Mouse (Mus musculus): ENCODE data around the gene Kcnj10. TPM values are rescaled to one million over a fixed set of nuclear protein-coding genes. Genes with fewer than 3 reads are reported as not detected.

Kcnj10 gene
- total and polyA plus RNA-seq, 3 experiments, result 0.11 to 1.1 TPM; not detected in 1

DNA sequence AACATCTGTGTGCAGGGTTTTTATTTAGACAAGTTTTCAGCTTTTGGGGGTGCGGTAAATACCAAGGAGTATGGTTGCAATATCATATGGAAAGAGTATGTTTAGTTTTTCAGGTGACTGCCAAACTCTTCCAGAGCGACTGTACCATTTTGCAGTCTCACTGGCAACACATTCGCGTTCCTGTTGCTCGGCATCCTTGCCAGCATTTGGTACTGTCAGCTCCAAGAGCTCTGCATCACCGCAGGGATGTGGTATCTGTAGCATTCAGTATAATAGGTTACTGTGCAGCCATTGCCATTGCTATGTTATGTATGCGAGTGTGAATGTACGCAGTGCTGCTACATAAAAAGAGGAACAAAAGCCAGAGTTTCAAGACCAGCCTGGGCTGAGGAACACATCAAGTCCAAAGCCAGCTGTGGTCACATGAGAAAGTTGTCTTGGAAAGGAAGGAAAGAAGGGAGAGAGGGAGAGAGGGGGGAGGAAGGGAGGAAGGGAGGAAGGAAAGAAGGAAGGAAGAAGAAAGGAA lies 9.5 kb upstream of the Kcnj10 start:
- H3K27me3 ChIP-seq (ENCODE audit: insufficient read depth, low read length), result peaks cover 34% of the 10 kb centered on the region
- H3K4me3 ChIP-seq (ENCODE audit: low read depth, low read length), result no peak overlapping the region
- TF ChIP-seq POLR2AphosphoS5 (IDR thresholded peaks at IDR 0.05; ENCODE audit: insufficient replicate concordance, low read depth, low read length), result no peak
- TF ChIP-seq CTCF (IDR thresholded peaks at IDR 0.05; ENCODE audit: low read depth, low read length), result no peak
- no peak for TF ChIP-seq GATA1 (IDR thresholded peaks at IDR 0.05; ENCODE audit: borderline replicate concordance, low read length)
- TF ChIP-seq GATA2 (IDR thresholded peaks at IDR 0.05; ENCODE audit: borderline replicate concordance, low read depth, low read length), result no peak
- no peaks in the 10 kb centered on the region for H3K4me1 ChIP-seq (ENCODE audit: insufficient read depth, low read depth, low read length)
- H3K9me3 ChIP-seq (replicated peaks), result no peaks in the 10 kb centered on the region
- ATAC-seq (ENCODE audit: extremely low read depth, insufficient number of reproducible peaks, low FRiP score, poor library complexity, severe bottlenecking) (no peak), DNase-seq (ENCODE audit: low spot score) (no peak)
- H3K36me3 ChIP-seq (replicated peaks), result no peaks in the 10 kb centered on the region

DNA sequence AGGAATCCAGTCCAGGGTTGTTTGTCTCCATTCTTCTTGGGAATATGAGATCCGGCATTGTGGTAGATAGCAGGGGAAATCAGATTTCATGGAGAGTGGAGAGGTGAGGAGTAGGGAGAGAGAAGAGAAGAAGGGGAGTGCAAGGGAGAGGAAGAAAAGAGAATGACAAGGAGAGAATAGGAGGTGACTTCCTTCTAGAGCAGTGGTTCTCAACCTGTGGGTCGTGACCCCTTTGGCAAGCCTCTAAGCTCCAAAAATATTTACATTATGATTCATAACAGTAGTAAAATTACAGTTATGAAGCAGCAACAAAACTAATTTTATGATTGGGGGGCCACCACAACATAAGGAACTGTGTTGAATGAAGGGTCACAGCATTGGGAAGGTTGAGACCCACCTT lies 8.1 kb upstream of the Kcnj10 start:
- DNase-seq (ENCODE audit: low spot score) (no peak), ATAC-seq (ENCODE audit: extremely low read depth, insufficient number of reproducible peaks, low FRiP score, poor library complexity, severe bottlenecking) (no peak)
- H3K27me3 ChIP-seq (ENCODE audit: insufficient read depth, low read length), result peaks cover 26% of the 10 kb centered on the region

DNA sequence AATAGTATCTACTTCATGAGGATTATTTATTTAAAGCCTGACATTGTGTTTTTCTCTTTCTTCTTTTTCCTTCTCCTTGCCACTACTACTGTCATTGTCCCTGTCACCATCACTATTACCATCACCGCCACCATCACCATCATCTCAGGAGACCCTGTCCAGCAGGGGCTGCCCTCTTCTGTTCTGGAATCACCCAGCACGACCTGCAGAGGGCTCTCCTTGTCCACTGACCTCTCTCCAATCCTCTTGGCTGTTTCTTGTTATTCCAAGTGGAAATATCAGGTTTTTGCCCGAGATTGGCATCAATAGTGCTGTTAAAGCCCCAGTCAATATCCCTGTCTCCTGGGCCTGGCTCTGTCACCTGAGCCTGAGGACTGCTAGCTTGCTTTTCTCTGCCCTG lies 7.5 kb upstream of the Kcnj10 start:
- ATAC-seq (ENCODE audit: extremely low read depth, insufficient number of reproducible peaks, low FRiP score, poor library complexity, severe bottlenecking) (no peak), DNase-seq (ENCODE audit: low spot score) (no peak)
- H3K4me1 ChIP-seq (ENCODE audit: insufficient read depth, low read depth, low read length), result no peaks in the 10 kb centered on the region
- no peaks in the 10 kb centered on the region for H3K36me3 ChIP-seq (replicated peaks)
- no peak for TF ChIP-seq TAL1 (conservative IDR thresholded peaks at IDR 0.05; ENCODE audit: low read depth, low read length)
- no peak overlapping the region for H3K4me3 ChIP-seq (ENCODE audit: low read depth, low read length)
- H3K9me3 ChIP-seq (replicated peaks), result no peaks in the 10 kb centered on the region
- peaks cover 22% of the 10 kb centered on the region for H3K27me3 ChIP-seq (ENCODE audit: insufficient read depth, low read length)

More for the DNA sequence above, 8.1 kb upstream of the Kcnj10 start:
- no peaks in the 10 kb centered on the region for H3K36me3 ChIP-seq (replicated peaks)
- TF ChIP-seq GATA1 (IDR thresholded peaks at IDR 0.05; ENCODE audit: borderline replicate concordance, low read length) (no peak), POLR2AphosphoS5 (IDR thresholded peaks at IDR 0.05; ENCODE audit: insufficient replicate concordance, low read depth, low read length) (no peak), CTCF (IDR thresholded peaks at IDR 0.05; ENCODE audit: low read depth, low read length) (no peak), GATA2 (IDR thresholded peaks at IDR 0.05; ENCODE audit: borderline replicate concordance, low read depth, low read length) (no peak), TAL1 (conservative IDR thresholded peaks at IDR 0.05; ENCODE audit: low read depth, low read length) (no peak)
- H3K9me3 ChIP-seq (replicated peaks), result no peaks in the 10 kb centered on the region
- no peak overlapping the region for H3K4me3 ChIP-seq (ENCODE audit: low read depth, low read length)
- no peaks in the 10 kb centered on the region for H3K4me1 ChIP-seq (ENCODE audit: insufficient read depth, low read depth, low read length)

DNA sequence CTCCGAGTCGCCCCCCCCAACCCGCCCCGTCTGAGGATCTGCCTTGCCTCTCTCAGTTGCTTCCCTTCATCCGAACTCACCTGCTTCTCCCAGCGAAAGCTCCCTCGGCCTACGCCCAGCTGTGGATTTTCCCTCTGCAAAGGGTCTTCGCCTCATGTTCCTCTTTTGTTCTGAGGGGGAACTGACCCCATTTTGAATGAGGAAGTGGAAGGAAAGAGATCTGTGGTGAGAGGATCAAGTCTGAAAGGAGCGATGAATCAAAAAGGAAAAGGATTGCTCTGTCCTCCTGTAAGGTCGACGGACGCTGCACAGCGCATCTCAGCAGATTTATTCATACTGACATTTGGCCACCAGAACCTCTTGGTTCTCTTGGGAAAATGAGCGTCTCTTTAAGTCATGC lies 5.2 kb upstream of the Kcnj10 start:
- H3K36me3 ChIP-seq (replicated peaks), result no peaks in the 10 kb centered on the region
- H3K9me3 ChIP-seq (replicated peaks), result no peaks in the 10 kb centered on the region
- no peak overlapping the region for H3K4me3 ChIP-seq (ENCODE audit: low read depth, low read length)
- ATAC-seq (ENCODE audit: extremely low read depth, insufficient number of reproducible peaks, low FRiP score, poor library complexity, severe bottlenecking) (no peak), DNase-seq (ENCODE audit: low spot score) (no peak)
- H3K27me3 ChIP-seq (ENCODE audit: insufficient read depth, low read length), result peaks cover 7% of the 10 kb centered on the region
- TF ChIP-seq CTCF (IDR thresholded peaks at IDR 0.05; ENCODE audit: low read depth, low read length) (no peak), TAL1 (conservative IDR thresholded peaks at IDR 0.05; ENCODE audit: low read depth, low read length) (no peak), GATA1 (IDR thresholded peaks at IDR 0.05; ENCODE audit: borderline replicate concordance, low read length) (no peak), GATA2 (IDR thresholded peaks at IDR 0.05; ENCODE audit: borderline replicate concordance, low read depth, low read length) (no peak), POLR2AphosphoS5 (IDR thresholded peaks at IDR 0.05; ENCODE audit: insufficient replicate concordance, low read depth, low read length) (no peak)
- H3K4me1 ChIP-seq (ENCODE audit: insufficient read depth, low read depth, low read length), result no peaks in the 10 kb centered on the region

DNA sequence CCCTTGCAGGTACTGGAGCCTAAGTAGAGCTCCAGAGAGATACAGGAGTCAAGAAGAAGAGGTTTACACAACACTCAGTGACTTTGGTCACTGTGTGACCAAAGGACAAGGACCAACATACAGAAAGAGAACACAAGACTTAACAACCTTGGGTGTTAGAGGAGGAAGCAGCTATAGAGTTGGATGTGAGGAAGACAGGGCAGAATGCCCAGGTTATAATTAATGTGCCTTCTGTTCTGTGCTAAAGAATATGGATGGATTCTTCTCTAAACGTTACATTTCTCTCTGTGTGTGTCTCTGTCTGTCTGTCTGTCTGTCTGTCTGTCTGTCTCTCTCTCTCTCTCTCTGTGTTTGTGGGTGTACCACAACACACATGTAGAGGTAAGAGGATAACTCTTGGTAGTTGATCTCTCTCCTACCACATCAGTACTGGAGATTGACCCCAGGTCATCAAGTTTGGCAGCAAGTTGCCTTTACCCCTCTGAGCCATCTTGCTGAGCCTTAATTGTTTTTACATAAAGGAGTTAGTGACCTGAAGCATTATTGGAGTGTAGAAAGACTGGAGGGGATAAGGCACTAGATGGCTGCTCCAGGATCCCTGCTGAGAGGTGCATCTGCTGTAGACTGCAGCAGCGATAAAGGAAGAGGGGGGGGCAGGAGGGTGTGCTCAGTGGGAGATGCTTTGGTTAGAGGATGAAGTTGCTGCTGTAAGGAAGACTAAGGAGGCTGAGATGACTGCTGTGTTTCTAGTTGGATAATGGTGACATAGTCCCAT lies 3.4 kb upstream of the Kcnj10 start:
- Histone ChIP-seq H3K36me3 (replicated peaks) (no peaks in the 10 kb centered on the region), H3K27me3 (ENCODE audit: insufficient read depth, low read length) (0 out of 2 replicates have a peak, but pooled peaks cover 5% of the 10 kb centered on the region), H3K4me1 (ENCODE audit: insufficient read depth, low read depth, low read length) (no peaks in the 10 kb centered on the region), H3K4me3 (ENCODE audit: low read depth, low read length) (no peak overlapping the region), H3K9me3 (replicated peaks) (no peaks in the 10 kb centered on the region)
- no peak for ATAC-seq (ENCODE audit: extremely low read depth, insufficient number of reproducible peaks, low FRiP score, poor library complexity, severe bottlenecking)
- TF ChIP-seq POLR2AphosphoS5 (IDR thresholded peaks at IDR 0.05; ENCODE audit: insufficient replicate concordance, low read depth, low read length) (no peak), GATA2 (IDR thresholded peaks at IDR 0.05; ENCODE audit: borderline replicate concordance, low read depth, low read length) (no peak), GATA1 (IDR thresholded peaks at IDR 0.05; ENCODE audit: borderline replicate concordance, low read length) (no peak), TAL1 (conservative IDR thresholded peaks at IDR 0.05; ENCODE audit: low read depth, low read length) (no peak), CTCF (IDR thresholded peaks at IDR 0.05; ENCODE audit: low read depth, low read length) (no peak)
- DNase-seq (ENCODE audit: low spot score), result no peak

DNA sequence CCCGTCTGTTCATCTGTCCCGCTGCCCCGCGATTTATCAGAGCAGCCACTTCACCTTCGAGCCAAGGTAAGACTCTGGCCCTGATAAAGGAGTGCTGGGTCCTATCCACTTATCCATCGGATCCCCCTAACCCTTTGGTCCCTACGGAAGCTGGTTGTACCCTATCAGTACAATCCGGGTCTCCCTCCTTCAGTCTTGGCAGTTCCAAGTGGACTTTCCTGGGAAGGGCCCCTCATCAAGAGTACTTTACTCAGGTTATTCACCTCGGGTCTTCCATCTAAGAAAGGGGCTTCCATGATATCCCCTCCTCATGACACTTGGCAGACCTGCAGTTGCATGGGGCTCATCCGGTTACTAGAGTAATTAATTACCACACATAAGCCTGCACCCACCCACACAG lies 376 bp downstream of the Kcnj10 start:
- no peak for TF ChIP-seq GATA1 (IDR thresholded peaks at IDR 0.05; ENCODE audit: borderline replicate concordance, low read length)
- no peak for TF ChIP-seq GATA2 (IDR thresholded peaks at IDR 0.05; ENCODE audit: borderline replicate concordance, low read depth, low read length)
- no peak for TF ChIP-seq CTCF (IDR thresholded peaks at IDR 0.05; ENCODE audit: low read depth, low read length)
- TF ChIP-seq POLR2AphosphoS5 (IDR thresholded peaks at IDR 0.05; ENCODE audit: insufficient replicate concordance, low read depth, low read length), result no peak
- TF ChIP-seq TAL1 (conservative IDR thresholded peaks at IDR 0.05; ENCODE audit: low read depth, low read length), result no peak
- H3K27me3 ChIP-seq (ENCODE audit: insufficient read depth, low read length), result peaks cover 7% of the 10 kb centered on the region; the same call in 1 of the 2 replicates
- H3K4me3 ChIP-seq (ENCODE audit: low read depth, low read length), result no peak overlapping the region
- H3K36me3 ChIP-seq (replicated peaks), result no peaks in the 10 kb centered on the region
- no peak for DNase-seq (ENCODE audit: low spot score)
- H3K4me1 ChIP-seq (ENCODE audit: insufficient read depth, low read depth, low read length), result no peaks in the 10 kb centered on the region
- H3K9me3 ChIP-seq (replicated peaks), result no peaks in the 10 kb centered on the region
- ATAC-seq (ENCODE audit: extremely low read depth, insufficient number of reproducible peaks, low FRiP score, poor library complexity, severe bottlenecking), result no peak
